Mouse (Mus musculus): ENCODE results near the gene Nsg2.
A peak's percentile ranks its signal among the peaks of the same experiment; 100 is the strongest.

The Nsg2 gene

GRCm38 (mm10) chr11:32011867-32012603, 11.8 kb downstream of the Nsg2 start:
- DNase-seq (ENCODE audit: low read depth) = no peak

GRCm38 (mm10) chr11:32013014-32013427, 12.8 kb downstream of the Nsg2 start:
- DNase-seq (ENCODE audit: low read depth) = no peak

- DNase-seq (ENCODE audit: low read depth) = no peak
Measured at GRCm38 (mm10) chr11:32013561-32013960, 13.3 kb downstream of the Nsg2 start.

- peak; percentile 59 for DNase-seq (ENCODE audit: low read depth)
Measured at GRCm38 (mm10) chr11:32018201-32018600, 17.9 kb downstream of the Nsg2 start.

GRCm38 (mm10) chr11:32020031-32020965, 20.0 kb downstream of the Nsg2 start:
- no peak for DNase-seq (ENCODE audit: low read depth)

GRCm38 (mm10) chr11:32026634-32027033, 26.4 kb downstream of the Nsg2 start:
- DNase-seq (ENCODE audit: low read depth) = no peak

- DNase-seq (ENCODE audit: low read depth) = no peak
Measured at GRCm38 (mm10) chr11:32027474-32028342, 27.4 kb downstream of the Nsg2 start.

- DNase-seq (ENCODE audit: low read depth) = no peak
Measured at GRCm38 (mm10) chr11:32028605-32029004, 28.3 kb downstream of the Nsg2 start.

- no peak for DNase-seq (ENCODE audit: low read depth)
Measured at GRCm38 (mm10) chr11:32029356-32029755, 29.1 kb downstream of the Nsg2 start.

- no peak for DNase-seq (ENCODE audit: low read depth)
Measured at GRCm38 (mm10) chr11:32031396-32031795, 31.1 kb downstream of the Nsg2 start.

- no peak for DNase-seq (ENCODE audit: low read depth)
Measured at GRCm38 (mm10) chr11:32032053-32032452, 31.8 kb downstream of the Nsg2 start.

GRCm38 (mm10) chr11:32035831-32036230, 35.6 kb downstream of the Nsg2 start:
- no peak for DNase-seq (ENCODE audit: low read depth)

- DNase-seq (ENCODE audit: low read depth) = no peak
Measured at GRCm38 (mm10) chr11:32039656-32040055, 39.4 kb downstream of the Nsg2 start.

- no peak for DNase-seq (ENCODE audit: low read depth)
Measured at GRCm38 (mm10) chr11:32057389-32057788, 57.1 kb downstream of the Nsg2 start.

GRCm38 (mm10) chr11:32057861-32058260, 57.6 kb downstream of the Nsg2 start:
- DNase-seq (ENCODE audit: low read depth) = no peak

GRCm38 (mm10) chr11:32061020-32061419, 60.8 kb downstream of the Nsg2 start:
- no peak for DNase-seq (ENCODE audit: low read depth)

- no peak for DNase-seq (ENCODE audit: low read depth)
Measured at GRCm38 (mm10) chr11:32061874-32062273, 61.6 kb downstream of the Nsg2 start.

GRCm38 (mm10) chr11:32063775-32064510, 63.7 kb downstream of the Nsg2 start:
- no peak for DNase-seq (ENCODE audit: low read depth)

GRCm38 (mm10) chr11:32064511-32064862, 64.2 kb downstream of the Nsg2 start:
- DNase-seq (ENCODE audit: low read depth) = no peak

- no peak for DNase-seq (ENCODE audit: low read depth)
Measured at GRCm38 (mm10) chr11:32068736-32069490, 68.7 kb downstream of the Nsg2 start.

GRCm38 (mm10) chr11:32075163-32075562, 74.9 kb downstream of the Nsg2 start:
- no peak for DNase-seq (ENCODE audit: low read depth)

Data from c-Kit-positive CD71-positive TER-119-negative erythroid progenitor cells, embryonic 14.5 days (primary cell).